8 mouse cellular contexts compared by ENCODE assay signal in genomic region chr3:93554379-93554980, GRCm38 (mm10). TPM values are rescaled to one million over a fixed set of nuclear protein-coding genes. Genes with fewer than 3 reads are reported as not detected.
DNase-seq lines count a peak whose midpoint lies in the region; ATAC-seq lines count a peak whose summit lies in the region.

No protein-coding gene starts in this region.

- H3K4me3 ChIP-seq in forebrain, embryonic 13.5 days = peak overlapping the region; percentile 55
- peak overlapping the region; percentile 53 for H3K4me3 ChIP-seq in intestine, embryonic 14.5 days (ENCODE audit: low read depth, low read length)

- peak; percentile 41 for DNase-seq in thymus, postnatal 4 days
- no peak for DNase-seq in thymus, postnatal 0 days (ENCODE audit: low spot score)
- DNase-seq in intestine, embryonic 14.5 days (ENCODE audit: low spot score) = peak; percentile 70
- DNase-seq in adrenal gland, postnatal 10 days = no peak
- DNase-seq in adrenal gland, postnatal 36 days = no peak

- peak overlapping the region; percentile 94 for H3K4me2 ChIP-seq in forebrain, embryonic 13.5 days
- peak overlapping the region; percentile 59 for H3K4me2 ChIP-seq in intestine, embryonic 14.5 days (ENCODE audit: low read length)

- H3K27ac ChIP-seq in forebrain, embryonic 13.5 days = no peak overlapping the region
- H3K27ac ChIP-seq in intestine, embryonic 14.5 days (ENCODE audit: low read depth) = peak overlapping the region; percentile 64

- peaks cover 11% of the 10 kb centered on the region; the same call in 1 of the 2 replicates for H3K4me1 ChIP-seq in forebrain, embryonic 13.5 days
- H3K4me1 ChIP-seq in intestine, embryonic 14.5 days (replicated peaks; ENCODE audit: control insufficient read depth, insufficient read depth, low read length) = peaks cover 25% of the 10 kb centered on the region

- ATAC-seq in forebrain, embryonic 13.5 days = peak; percentile 44
- peak; percentile 34 for ATAC-seq in intestine, embryonic 14.5 days (replicated peaks; ENCODE audit: low FRiP score, low TSS enrichment, low read depth)
- ATAC-seq in megakaryocyte-erythroid progenitor cell, adult 5-6 weeks (replicated peaks; ENCODE audit: low FRiP score, low TSS enrichment, poor library complexity, severe bottlenecking) = peak; percentile 45
- no peak for ATAC-seq in monocyte, adult 5-6 weeks (replicated peaks; ENCODE audit: insufficient number of reproducible peaks, low FRiP score, low TSS enrichment, poor library complexity, severe bottlenecking)

- WGBS in forebrain, embryonic 13.5 days = 22% methylated on average over 12 of the region's 13 CpGs
- WGBS in intestine, embryonic 14.5 days = 15% methylated on average over 13 of the region's 13 CpGs

- H3K9ac ChIP-seq in forebrain, embryonic 13.5 days = peak overlapping the region; percentile 69; the same call in 1 of the 2 replicates
- peak overlapping the region; percentile 77 for H3K9ac ChIP-seq in intestine, embryonic 14.5 days (ENCODE audit: low read length)

- no peaks in the 10 kb centered on the region for H3K36me3 ChIP-seq in forebrain, embryonic 13.5 days (ENCODE audit: poor library complexity, severe bottlenecking)
- no peaks in the 10 kb centered on the region for H3K36me3 ChIP-seq in intestine, embryonic 14.5 days (ENCODE audit: control insufficient read depth, insufficient read depth, low read length)

- no peaks in the 10 kb centered on the region for H3K27me3 ChIP-seq in forebrain, embryonic 13.5 days
- H3K27me3 ChIP-seq in intestine, embryonic 14.5 days (replicated peaks; ENCODE audit: control insufficient read depth, insufficient read depth, low read length) = no peaks in the 10 kb centered on the region

- no peaks in the 10 kb centered on the region for H3K9me3 ChIP-seq in forebrain, embryonic 13.5 days (replicated peaks)
- H3K9me3 ChIP-seq in intestine, embryonic 14.5 days (ENCODE audit: control insufficient read depth, low read length) = no peaks in the 10 kb centered on the region

RNA-seq across cellular contexts. Expression of gene S100a10, which starts 0.4 kb away (rescaled TPM):
- polyA plus RNA-seq in thymus, postnatal 0 days (2015; fragmentation: Nextera tagmentation; extraction: Ambion mirVana) = 485 and 530 TPM in 2 replicates
- 69.1 and 89.9 TPM in 2 replicates for polyA plus RNA-seq in forebrain, embryonic 13.5 days (2015; fragmentation: Nextera tagmentation; extraction: Ambion mirVana)
- polyA plus RNA-seq in intestine, embryonic 14.5 days (2014; fragmentation: Nextera tagmentation; extraction: Ambion mirVana) = 497 and 519 TPM in 2 replicates
- 176 and 197 TPM in 2 replicates for total RNA-seq in megakaryocyte-erythroid progenitor cell, adult 5-6 weeks (2014; fragmentation: Nextera tagmentation)
- total RNA-seq in megakaryocyte-erythroid progenitor cell, adult 5-6 weeks (2017) = 278 and 471 TPM in 2 replicates
- 811 to 1,204 TPM (median 873 TPM) in 3 replicates for total RNA-seq in monocyte, adult 5-6 weeks (2017)
- 100 to 1,000 TPM; 204 to 207 TPM for total RNA-seq in adrenal gland, postnatal 10 days (2021)
- 100 to 1,000 TPM; 166 to 192 TPM for total RNA-seq in adrenal gland, postnatal 36 days (2021)

RNA-seq across cellular contexts. Expression of gene S100a11, which starts 34.2 kb away (rescaled TPM):
- 1,245 and 1,274 TPM in 2 replicates for polyA plus RNA-seq in thymus, postnatal 0 days (2015; fragmentation: Nextera tagmentation; extraction: Ambion mirVana)
- polyA plus RNA-seq in forebrain, embryonic 13.5 days (2015; fragmentation: Nextera tagmentation; extraction: Ambion mirVana) = 117 and 133 TPM in 2 replicates
- polyA plus RNA-seq in intestine, embryonic 14.5 days (2014; fragmentation: Nextera tagmentation; extraction: Ambion mirVana) = 946 TPM in 2 replicates
- total RNA-seq in megakaryocyte-erythroid progenitor cell, adult 5-6 weeks (2014; fragmentation: Nextera tagmentation) = 147 and 173 TPM in 2 replicates
- total RNA-seq in megakaryocyte-erythroid progenitor cell, adult 5-6 weeks (2017) = 18.0 and 19.3 TPM in 2 replicates
- total RNA-seq in monocyte, adult 5-6 weeks (2017) = 59.1 to 65.2 TPM (median 61.9 TPM) in 3 replicates
- 100 to 1,000 TPM; 210 to 249 TPM for total RNA-seq in adrenal gland, postnatal 10 days (2021)
- total RNA-seq in adrenal gland, postnatal 36 days (2021) = 100 to 1,000 TPM; 207 to 231 TPM

Comparison
In these comparisons a context has a peak if more than half of its experiments do, and no peak if none do; other contexts are left out.
1. DNase-seq: peak in thymus, postnatal 4 days (single experiment) and intestine, embryonic 14.5 days (single experiment); none in thymus, postnatal 0 days (single experiment), adrenal gland, postnatal 10 days (single experiment) and adrenal gland, postnatal 36 days (0 of 2).